Mouse (Mus musculus) layer of hippocampus, postnatal 25 days (tissue): Measurements from ENCODE around the gene R3hdm4. TPM values are rescaled to one million over a fixed set of nuclear protein-coding genes. Genes with fewer than 3 reads are reported as not detected.
"Not testable (repeated sequence)": the region's sequence is repeated elsewhere in the genome, so short reads cannot be mapped to it uniquely, and the experiment has no call there.

Experiments used
- DNase-seq, 2 experiments: peaks; one replicate each; pipeline ENCODE4 v3.0.0; 2022; ENCODE audit warnings: mixed read lengths in 2 of 2, low spot score in 1 of 2; ENCODE audit errors: extremely low spot score in 1 of 2
- total RNA-seq, 2 experiments: library from RNA; stranded (reverse); gene quantifications; 2 replicates each; pipeline ENCODE4 v1.2.3; 2021

The R3hdm4 gene
- total RNA-seq: 100 to 1,000 TPM; 428 to 450 TPM

DNA sequence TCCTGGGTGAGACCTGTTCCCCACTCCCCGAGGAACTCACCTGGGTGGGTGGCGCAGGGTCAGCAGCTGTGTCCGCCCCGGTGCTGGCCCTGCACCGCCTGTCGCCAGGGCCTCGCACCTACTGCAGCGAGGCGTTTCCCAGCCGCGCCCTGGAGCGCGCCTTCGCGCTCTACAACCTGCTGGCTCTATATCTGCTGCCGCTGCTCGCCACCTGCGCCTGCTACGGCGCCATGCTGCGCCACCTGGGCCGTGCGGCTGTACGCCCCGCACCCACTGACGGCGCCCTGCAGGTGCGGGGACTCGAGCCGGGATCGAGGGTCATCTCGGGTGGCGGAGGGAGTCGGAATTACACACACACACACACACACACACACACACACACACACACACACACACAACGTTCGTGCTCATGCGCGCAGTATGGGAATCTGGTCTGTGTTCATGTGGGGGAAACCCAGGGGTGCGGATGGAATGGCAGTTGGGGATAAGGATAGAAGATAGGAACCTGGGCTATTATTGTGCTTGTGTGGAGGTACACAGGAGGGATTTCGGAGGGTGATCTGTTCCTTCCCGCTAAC is at the start of gene R3hdm4:
TSS of gene R3hdm4 (minus strand) at position 251 of the 578 bp plus-strand sequence.
- DNase-seq: no peak

DNA sequence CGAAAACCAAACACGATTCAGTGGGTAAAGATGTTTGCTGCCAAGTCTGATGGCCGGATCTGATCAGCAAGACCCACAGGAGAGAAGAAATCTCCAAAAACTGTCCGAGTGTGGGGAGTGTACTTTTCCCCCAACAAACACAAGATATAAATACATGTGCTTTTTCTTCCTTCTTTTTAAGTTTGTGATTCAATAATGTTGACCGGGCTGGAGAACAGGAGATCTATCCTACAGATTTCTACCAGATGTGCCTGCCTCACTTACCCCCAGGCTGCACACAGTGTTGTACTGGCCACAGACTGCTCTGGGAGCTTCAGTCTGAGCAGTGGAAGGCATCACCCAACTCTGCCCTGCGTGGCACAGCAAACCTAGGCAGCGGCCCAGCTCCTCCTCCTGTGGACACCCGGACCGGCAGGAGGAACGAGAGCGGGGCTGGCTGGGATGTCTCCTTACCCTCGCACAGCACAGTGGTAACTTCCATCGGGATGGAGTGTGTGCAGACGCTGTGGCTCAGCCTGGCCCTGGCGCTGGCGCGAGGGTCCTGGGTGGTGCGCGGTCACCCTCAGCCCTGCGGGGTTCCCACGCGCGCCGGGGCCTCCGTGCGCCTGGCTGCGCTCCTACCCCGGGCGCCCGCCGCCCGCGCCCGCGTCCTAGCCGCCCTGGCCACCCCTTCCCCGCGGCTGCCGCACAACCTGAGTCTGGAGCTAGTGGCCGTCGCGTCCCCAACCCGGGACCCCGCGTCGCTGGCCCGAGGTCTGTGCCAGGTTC is 49.6 kb upstream of the R3hdm4 start, which contains the start of gene Grin3b:
TSS of gene Grin3b (plus strand) at position 301 of the 768 bp plus-strand sequence.
- no peak for DNase-seq

DNA sequence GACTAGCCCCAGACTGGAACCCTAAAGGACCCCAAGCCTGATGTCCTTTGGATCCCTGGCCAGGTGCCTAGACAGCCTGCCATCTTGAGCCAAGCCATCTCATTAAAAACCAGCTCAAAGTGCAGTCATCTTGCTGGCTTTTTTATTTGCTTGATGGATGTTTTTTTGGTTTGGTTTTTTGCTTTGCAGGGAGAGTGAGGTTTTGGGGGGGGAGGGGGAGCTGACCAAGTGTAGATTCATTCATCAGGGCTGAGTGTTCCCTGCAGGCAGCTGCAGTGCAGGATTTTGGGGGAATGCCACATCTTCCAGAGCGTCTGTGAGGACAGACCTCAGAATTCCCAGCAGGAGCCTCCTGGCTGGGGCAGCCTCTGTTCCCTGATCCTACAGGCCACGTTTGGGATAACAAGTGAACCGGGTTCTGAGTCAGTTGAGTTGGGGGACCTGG is 48.1 kb upstream of the R3hdm4 start:
- no peak for DNase-seq

GRCm38 (mm10) chr10:79968181-79968580 is 47.2 kb upstream of the R3hdm4 start:
- DNase-seq: no peak

DNA sequence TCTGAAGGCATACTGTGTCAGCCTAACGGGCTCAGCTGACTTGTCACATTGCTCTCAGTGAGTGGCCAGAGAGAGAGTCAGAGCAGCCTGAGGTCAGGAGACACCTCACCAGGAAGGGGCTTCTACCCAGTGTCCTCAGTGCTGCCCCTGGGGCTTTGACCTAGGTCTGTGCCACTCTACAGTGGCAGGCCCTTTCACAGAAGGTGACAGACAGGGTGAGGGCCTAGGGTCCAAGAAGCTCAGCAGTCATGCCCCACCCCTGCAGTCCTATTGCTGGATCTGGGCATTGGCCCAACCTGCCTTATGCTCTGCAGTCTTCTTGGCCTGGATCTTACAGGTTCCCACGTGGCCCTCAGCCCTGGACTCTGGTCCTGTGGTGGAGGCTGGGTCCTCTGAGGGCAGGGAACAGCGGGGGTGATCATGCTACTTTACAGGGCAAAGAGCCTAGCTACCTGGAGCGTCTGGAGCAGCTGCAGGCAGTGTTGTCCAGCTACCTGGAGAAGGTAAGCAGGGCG is 45.9 kb upstream of the R3hdm4 start:
- DNase-seq: no peak

DNA sequence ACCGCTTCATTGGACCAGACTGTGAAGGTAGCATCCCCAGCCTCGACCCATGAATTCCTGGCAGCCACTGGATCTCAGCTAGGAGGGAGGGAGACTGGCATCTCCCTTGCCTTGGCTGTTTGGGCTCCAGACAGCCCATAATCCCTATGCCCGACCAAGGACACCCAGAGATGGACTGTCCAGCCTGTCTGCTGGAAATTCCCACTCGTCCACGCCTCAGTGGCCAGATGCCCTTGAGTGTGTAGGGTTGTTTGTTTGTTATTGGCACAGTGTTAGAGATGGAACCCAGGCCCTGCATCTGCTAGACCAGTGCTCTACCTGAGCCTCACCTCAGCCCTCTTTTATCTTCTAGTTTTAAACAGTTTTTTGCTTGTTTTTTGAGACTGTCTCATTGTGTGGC is 44.3 kb upstream of the R3hdm4 start:
- DNase-seq: no peak

- no peak for DNase-seq
Measured at GRCm38 (mm10) chr10:79964727-79965126, 43.7 kb upstream of the R3hdm4 start.

- DNase-seq: no peak
Measured at GRCm38 (mm10) chr10:79960671-79961294, 39.8 kb upstream of the R3hdm4 start.

GRCm38 (mm10) chr10:79959847-79960601 is 39.0 kb upstream of the R3hdm4 start, which contains the start of gene Wdr18:
TSS of gene Wdr18 (plus strand) at chr10:79960152.
- DNase-seq: peak; percentile 98 to 99

GRCm38 (mm10) chr10:79959412-79959811 is 38.4 kb upstream of the R3hdm4 start:
- not testable (repeated sequence) for DNase-seq

- DNase-seq: peak; percentile 66 to 74
Measured at GRCm38 (mm10) chr10:79958140-79958816, 37.3 kb upstream of the R3hdm4 start.

- no peak for DNase-seq
Measured at GRCm38 (mm10) chr10:79956643-79957154, 35.7 kb upstream of the R3hdm4 start.

DNA sequence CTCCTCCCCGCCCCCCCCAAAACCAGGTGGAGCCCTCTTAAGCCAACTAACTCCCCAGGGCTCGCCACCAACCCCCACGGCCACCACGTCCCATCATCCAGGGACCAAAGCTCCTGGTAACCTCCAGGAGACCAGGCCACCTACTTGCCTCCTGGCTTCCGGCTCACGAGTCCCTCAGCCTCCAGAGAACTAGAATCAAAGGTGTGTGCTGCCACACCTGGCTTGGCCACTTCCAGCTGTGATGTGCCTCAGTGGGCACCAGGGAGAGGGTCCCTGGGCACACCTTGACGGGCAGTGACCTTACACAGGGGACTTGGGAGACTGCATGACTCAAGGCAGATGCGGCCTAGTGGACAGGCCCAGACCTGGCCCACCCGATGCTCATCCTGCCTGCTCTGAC is 34.7 kb upstream of the R3hdm4 start:
- no peak for DNase-seq

DNA sequence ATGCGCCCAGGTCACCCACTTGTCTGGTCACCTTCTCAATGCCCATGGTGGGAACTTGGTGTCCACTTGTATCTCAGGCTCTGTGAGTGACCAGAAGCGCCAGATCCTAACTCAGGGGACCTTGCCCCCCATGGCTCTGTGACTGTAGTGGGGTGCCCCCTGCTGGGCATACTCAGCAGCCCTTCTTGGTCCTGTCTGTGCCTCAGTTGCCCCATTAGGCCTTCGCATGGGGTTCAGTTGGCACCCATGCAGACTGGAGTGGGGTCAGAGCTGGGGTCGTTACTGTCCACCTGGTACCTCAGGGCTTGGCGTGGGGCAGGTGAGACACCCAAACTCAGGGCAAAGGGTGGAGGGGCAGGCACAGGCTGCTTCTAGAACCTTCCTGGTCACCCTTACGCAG is 32.9 kb upstream of the R3hdm4 start:
- peak in 1 of 2 experiments; percentile 66 for DNase-seq

- DNase-seq: no peak
Measured at GRCm38 (mm10) chr10:79950661-79951060, 29.7 kb upstream of the R3hdm4 start.

DNA sequence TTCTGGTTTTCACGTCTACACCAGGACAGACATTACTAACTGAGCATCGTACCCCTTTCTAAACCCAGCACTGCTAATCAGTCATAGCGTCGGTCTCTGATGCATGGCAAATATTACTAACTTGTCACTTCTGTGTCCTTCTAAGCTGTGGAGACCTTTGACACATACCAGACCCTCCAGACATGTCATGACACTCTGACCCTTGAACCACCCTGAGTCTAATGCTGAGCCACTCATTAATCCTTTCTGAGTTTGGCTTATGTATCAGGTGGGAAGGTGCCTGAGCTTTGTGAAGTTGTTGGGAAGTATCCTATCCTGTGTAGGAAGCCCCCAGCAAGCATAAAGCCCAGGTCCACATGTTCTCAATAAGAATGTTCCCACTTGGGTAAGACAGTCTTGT is 28.9 kb upstream of the R3hdm4 start:
- no peak for DNase-seq

DNA sequence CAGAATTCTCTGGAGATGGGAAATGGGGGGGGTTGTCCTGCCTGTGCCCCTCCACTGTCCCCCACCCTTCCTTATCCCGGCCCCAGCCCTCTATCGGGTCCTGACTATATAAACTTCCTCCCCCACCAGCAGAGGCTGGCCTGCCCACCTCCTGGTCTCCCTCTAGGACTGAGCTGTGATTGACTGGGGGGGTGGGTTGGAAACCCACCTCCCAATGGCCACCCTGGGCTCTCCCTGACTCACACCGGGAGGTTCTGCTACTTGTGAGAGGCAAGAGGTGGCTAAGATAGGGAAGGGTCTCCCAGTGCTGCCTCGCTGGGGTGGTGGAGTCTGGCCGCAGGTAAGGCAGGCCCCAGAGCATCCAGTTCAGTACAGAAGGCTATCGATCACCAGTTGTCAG is 26.5 kb upstream of the R3hdm4 start:
- no peak for DNase-seq

DNA sequence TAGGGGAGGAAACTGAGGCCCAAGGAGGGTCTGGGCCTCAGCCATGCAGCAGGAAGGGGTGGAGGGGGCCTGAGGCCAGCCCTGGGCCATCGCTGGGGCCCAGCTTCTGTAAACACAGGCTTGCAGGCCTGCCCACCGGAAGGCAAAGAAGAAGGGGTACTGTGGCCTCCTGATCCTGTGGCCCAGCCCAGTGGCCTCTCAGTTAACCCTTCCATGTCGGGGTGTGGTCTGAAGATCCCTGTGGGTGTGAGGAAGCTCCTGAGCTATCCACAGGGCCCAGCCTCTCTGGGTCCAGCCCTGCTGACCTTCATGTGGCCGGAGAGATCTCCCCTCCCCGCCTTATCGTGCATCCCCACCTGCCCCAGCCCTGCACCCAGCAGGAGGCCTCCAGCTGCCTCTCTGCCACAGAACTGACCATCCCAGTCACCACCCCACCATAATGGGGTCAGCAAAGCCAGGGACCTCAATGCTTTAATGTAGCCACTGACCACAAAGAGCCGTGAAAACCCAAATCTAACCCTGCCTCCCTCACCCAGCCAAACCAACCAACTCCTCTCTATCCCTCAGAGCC is 25.8 kb upstream of the R3hdm4 start:
- no peak for DNase-seq

DNA sequence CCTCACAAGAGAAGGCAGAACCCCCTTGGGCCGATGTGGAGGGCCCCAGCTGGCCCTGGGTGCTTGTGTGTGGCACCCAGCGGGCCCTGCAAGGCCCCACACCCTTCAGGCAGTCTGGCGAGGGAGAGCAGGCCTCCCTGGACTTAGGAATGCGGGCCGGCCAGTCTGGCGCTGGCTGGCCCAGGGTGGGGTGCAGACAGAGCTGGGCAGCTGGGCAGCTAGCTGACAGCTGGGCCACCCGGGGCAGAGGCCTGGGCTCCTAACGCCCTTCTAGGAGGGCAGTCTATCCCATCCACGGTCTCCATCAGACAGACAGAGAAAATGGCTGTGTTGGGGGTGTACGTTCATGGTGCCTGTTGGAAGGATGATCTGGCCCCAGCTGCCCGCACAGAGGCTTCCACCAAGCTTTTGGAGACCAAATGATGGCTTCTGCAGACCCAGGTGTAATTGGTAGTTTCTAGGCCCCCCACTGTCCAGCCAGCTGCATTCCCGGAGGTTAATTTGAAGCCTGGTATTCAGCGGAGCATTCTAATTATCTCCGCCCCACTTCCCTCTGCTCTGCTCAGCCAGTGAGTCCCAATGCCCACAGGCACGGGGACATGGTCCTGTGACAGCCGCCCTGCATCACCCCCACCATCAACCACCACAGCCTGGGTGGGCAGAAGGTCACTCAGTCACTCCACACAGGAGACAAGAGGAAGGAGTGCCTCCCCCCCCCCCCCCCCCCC is 24.7 kb upstream of the R3hdm4 start:
- DNase-seq: no peak
